Mouse (Mus musculus): Measurements from ENCODE around the gene Lmf2.

The Lmf2 gene

DNA sequence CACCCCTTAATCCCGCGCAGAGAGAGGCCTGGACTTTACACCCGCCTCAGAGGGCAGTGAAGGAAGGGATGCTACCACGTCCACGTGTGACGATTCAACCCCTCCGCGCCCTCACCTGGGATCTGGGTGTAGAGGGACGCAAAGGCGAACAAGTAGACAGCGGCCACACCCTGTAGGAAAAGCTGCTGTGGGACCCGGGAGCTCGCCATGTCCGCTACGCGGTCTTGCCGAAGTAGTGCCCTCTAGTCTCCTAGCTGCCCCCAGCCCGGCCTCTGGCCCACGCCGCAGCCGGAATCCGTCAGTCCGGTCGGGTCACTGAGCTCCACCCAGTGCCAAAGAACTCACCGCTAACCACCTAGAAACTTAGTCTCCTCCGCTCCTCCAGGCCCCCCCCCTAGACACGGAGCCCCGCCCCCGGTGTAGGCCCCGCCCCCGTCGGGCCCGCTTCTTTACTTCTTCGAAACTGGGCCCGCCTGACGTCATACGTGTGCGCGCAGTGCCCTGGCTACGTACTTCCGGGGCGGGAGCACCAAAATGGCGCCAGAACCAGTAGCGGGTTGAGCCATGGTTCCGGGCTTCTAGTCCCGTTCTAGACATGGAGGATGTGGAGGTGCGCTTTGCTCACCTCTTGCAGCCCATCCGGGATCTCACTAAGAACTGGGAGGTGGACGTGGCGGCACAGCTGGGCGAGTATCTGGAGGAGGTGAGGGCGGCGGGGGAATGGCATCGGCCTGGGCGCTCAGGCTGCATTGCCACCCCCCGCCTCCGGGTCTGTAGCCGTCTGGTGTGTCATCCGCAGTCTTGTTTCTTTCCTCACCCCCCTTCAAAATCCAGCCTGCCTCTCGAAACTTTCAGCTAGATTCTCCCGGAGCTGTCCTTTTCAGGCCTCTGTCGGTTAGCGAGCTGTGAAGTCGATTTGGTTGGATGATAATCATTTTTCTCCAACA, at the start of gene Lmf2, which contains the start of gene Ncaph2:
Gene Lmf2 (minus strand): TSS at position 419 of the 947 bp plus-strand sequence.
Gene Ncaph2 (plus strand): TSS at position 479 of the 947 bp plus-strand sequence.
- in situ Hi-C loops (cut with MseI, MboI) = no loop called here

DNA sequence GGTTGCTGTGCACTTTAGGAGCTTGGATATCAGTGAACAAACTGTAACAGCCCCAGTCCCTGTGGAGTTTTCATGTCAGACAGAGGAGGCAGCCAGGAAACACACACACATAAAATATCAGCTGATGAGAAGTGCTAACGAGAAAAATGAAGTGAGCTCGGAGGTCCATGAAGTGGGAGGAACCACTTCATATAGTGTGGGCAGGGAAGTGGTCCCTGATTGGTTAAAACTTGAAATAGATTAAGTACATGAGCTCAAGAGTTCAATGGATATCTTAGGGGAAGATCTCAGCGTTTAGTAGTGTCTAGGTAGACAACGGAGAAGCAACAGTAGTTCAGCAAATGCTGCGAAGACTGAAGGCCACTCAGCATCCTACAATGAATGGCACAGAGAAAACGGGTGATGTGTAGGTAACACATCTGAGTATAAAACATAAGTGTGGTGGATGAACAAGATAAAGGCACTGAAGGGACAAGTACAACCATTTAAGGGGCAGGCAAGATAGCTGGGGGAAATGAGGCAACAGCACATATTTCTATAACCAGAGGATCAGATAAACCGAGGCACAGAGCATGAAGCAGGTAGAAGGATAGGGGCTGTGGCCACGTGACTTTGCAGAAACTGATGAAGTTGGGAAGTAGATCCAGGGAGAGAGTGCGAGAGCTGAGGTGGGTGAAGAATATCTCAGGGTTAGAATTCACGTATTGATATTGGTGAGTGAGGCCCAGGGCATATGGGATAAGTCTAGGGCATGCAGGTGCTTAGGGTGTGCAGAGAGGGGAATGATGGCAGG, 49.6 kb upstream of the Lmf2 start:
- in situ Hi-C loops (cut with MseI, MboI) = no loop called here

- in situ Hi-C loops (cut with MseI, MboI) = no loop called here
Measured at GRCm38 (mm10) chr15:89402471-89402870, 47.0 kb upstream of the Lmf2 start.

GRCm38 (mm10) chr15:89399716-89400115, 44.3 kb upstream of the Lmf2 start:
- in situ Hi-C loops (cut with MseI, MboI) = no loop called here

- in situ Hi-C loops (cut with MseI, MboI) = no loop called here
Measured at GRCm38 (mm10) chr15:89398146-89398545, 42.7 kb upstream of the Lmf2 start.

- in situ Hi-C loops (cut with MseI, MboI) = no loop called here
Measured at GRCm38 (mm10) chr15:89396883-89397282, 41.4 kb upstream of the Lmf2 start.

GRCm38 (mm10) chr15:89390081-89390480, 34.6 kb upstream of the Lmf2 start:
- in situ Hi-C loops (cut with MseI, MboI) = no loop called here

DNA sequence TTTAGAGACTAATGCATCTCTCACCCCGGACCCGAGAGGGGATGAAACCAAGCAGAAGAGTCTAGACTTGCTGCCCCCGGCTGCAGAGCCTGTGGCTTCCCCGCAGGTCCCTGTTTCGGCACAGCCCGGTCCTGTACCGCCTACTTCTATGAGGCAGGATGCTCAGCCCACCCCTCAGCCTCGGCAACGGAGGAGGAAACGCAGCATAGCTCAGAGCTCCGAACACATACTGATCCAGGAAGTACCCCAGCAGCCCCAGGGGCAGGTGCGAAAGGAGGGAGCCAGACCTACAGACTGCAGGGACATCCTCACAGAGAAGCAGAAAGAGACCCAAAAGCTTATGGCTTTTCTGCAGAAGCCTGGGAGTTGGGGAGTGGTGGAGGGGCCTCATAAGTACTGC, 31.7 kb upstream of the Lmf2 start:
- in situ Hi-C loops (cut with MseI, MboI) = no loop called here

GRCm38 (mm10) chr15:89384617-89385016, 29.2 kb upstream of the Lmf2 start, which contains the start of gene Klhdc7b:
TSS of gene Klhdc7b (plus strand) at chr15:89384917.
- in situ Hi-C loops (cut with MseI, MboI) = no loop called here

DNA sequence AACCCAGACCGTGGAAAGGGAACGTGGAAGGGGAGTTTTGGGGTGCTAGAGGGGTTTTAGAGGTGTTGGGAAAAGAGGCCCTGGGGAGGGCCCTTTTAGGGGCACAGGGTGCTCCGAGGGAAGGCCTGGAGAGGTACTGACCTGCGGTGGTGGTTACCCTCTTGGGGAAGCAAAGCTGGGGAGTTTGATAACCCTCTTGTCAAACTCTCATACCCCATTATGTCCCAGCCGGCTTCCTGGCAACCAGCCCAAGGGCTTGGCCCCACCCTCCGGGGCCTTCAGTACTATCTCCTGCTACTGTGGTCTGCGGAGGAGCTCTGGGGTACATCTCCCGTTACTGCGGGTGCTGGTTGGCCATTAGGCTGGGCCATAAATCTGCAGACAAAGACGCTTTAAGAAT, 24.0 kb upstream of the Lmf2 start:
- in situ Hi-C loops (cut with MseI, MboI) = no loop called here

- in situ Hi-C loops (cut with MseI, MboI) = no loop called here
Measured at GRCm38 (mm10) chr15:89378831-89379401, 23.5 kb upstream of the Lmf2 start, which contains the start of gene Odf3b. TSS of gene Odf3b (minus strand) at chr15:89379282.

DNA sequence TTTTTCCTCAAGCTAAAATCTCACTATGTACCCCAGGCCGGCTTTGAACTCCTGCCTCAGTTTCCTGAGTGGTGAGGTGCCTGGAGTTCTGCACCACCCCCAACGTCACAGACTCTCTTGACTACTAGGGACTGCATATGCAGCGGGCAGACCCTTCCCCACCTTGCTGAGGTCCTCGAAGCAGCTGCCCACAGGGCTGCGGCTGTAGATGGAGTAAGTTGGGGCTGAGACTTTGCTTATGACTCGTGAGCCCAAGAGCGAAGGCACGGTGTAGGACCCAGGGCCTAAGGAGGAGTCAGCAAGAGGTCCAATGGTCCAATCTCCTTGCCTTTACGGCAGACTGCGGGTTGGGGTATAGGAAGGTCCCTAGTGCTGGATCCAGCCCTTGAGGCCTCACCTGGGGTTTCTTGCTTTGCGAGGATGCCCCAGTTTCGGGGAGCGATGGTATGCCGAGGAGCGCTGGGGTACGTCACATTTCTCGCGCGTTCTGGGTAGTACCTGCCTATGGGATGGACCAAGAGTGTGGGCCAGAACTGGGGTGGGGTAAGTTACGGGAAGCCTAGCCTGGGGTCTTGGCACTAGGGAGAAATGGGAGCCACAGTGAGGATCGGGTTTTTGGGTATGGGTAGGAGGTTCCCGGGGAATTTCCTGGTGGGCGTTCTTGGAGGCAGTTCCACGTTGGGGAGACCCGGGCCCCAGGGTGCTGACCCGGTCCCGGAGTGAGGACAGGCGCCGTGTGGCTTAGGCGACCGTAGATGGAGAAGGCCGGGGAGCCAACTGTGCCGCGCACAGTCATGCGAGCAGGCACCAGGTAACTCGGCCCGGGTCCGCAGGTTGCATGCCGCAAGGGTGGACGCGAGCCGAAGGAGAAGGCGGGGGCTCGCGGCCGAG, 22.7 kb upstream of the Lmf2 start:
- in situ Hi-C loops (cut with MseI, MboI) = no loop called here

GRCm38 (mm10) chr15:89377362-89377761, 21.9 kb upstream of the Lmf2 start:
- in situ Hi-C loops (cut with MseI, MboI) = no loop called here

- in situ Hi-C loops (cut with MseI, MboI) = no loop called here
Measured at GRCm38 (mm10) chr15:89376957-89377356, 21.5 kb upstream of the Lmf2 start, which contains the start of gene Tymp. TSS of gene Tymp (minus strand) at chr15:89377039.

DNA sequence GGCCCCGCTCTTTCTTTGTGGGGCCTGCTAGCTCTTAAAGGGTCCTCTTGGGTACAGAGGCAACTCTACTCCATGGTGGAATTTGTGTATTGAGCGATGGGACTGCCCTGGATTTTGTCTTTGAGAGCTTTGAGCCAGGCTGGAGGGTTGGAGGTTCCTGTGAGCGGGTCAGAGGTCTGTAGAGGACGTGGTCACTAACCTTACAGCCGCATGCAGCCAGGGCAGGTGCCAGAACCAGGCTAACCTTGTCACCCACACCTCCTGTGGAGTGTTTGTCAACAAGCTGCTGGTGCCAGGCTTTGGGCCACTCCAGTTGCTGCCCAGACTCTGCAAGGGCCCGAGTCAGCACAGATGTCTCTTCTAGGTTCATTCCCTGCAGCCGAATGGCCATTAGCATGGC, 20.6 kb upstream of the Lmf2 start:
- in situ Hi-C loops (cut with MseI, MboI) = no loop called here

GRCm38 (mm10) chr15:89374801-89375534, 19.5 kb upstream of the Lmf2 start:
- in situ Hi-C loops (cut with MseI, MboI) = no loop called here

GRCm38 (mm10) chr15:89374340-89374739, 18.9 kb upstream of the Lmf2 start:
- in situ Hi-C loops (cut with MseI, MboI) = no loop called here

GRCm38 (mm10) chr15:89373762-89374248, 18.3 kb upstream of the Lmf2 start, which contains the start of gene Sco2:
TSS of gene Sco2 (minus strand) at chr15:89373846.
- in situ Hi-C loops (cut with MseI, MboI) = no loop called here

GRCm38 (mm10) chr15:89373027-89373761, 17.7 kb upstream of the Lmf2 start:
- in situ Hi-C loops (cut with MseI, MboI) = no loop called here
